Mouse (Mus musculus) hindbrain, embryonic 12.5 days (tissue): ENCODE data around the gene Vps39. TPM values are rescaled to one million over a fixed set of nuclear protein-coding genes. Genes with fewer than 3 reads are reported as not detected.

ENCODE experiments used
- ATAC-seq: fragments of 200-750 bp; cut with Nextera tagmentation; 2 replicates; pipeline ENCODE4 v1.8.0; 2017; ENCODE audit warnings: moderate TSS enrichment; ENCODE audit not compliant: low FRiP score
- H3K27ac ChIP-seq: fragments of 300-500 bp; sonication (generic); 2 replicates; pipeline ENCODE4 v1.5.1; 2016; ENCODE audit warnings: mild to moderate bottlenecking
- H3K27me3 ChIP-seq: fragments of 300-500 bp; sonication (generic); 2 replicates; pipeline ENCODE4 v1.6.1; 2016; ENCODE audit warnings: mild to moderate bottlenecking
- H3K36me3 ChIP-seq: fragments of 300-500 bp; sonication (generic); 2 replicates; pipeline ENCODE4 v1.6.1; 2016; ENCODE audit warnings: mild to moderate bottlenecking
- H3K4me1 ChIP-seq: fragments of 300-500 bp; sonication (generic); 2 replicates; pipeline ENCODE4 v1.6.1; 2016
- H3K4me2 ChIP-seq: fragments of 300-500 bp; sonication (generic); replicated peaks from 2 replicates; pipeline ENCODE4 v1.6.1; 2016; ENCODE audit warnings: mild to moderate bottlenecking
- H3K4me3 ChIP-seq: fragments of 300-500 bp; sonication (generic); 2 replicates; pipeline ENCODE4 v1.5.1; 2016; ENCODE audit warnings: mild to moderate bottlenecking
- H3K9ac ChIP-seq: fragments of 300-500 bp; sonication (generic); 2 replicates; pipeline ENCODE4 v1.6.1; 2016; ENCODE audit warnings: mild to moderate bottlenecking, moderate library complexity
- H3K9me3 ChIP-seq: fragments of 300-500 bp; sonication (generic); replicated peaks from 2 replicates; pipeline ENCODE4 v1.6.1; 2016; ENCODE audit warnings: mild to moderate bottlenecking
- WGBS: fragments of 180-500 bp; shearing (Covaris S2); methylation state at CpG from one replicate; pipeline ENCODE4 v1.1.7; 2016; 5-methylcytosine and 5-hydroxymethylcytosine counted together
- polyA plus RNA-seq: library from polyadenylated mRNA; unstranded; fragments of >200 nt; fragmentation: Nextera tagmentation; extraction: Ambion mirVana; gene quantifications from 2 replicates; pipeline ENCODE4 v1.2.1, GENCODE M21; 2016

Gene Vps39
- polyA plus RNA-seq, 1 experiment from 2014 or later, result 44.0 TPM

- 83% methylated on average over 9 of the region's 9 CpGs for WGBS
- Histone ChIP-seq H3K27me3 (no peaks in the 10 kb centered on the region), H3K9ac (no peak overlapping the region), H3K4me3 (no peak overlapping the region), H3K9me3 (no peaks in the 10 kb centered on the region), H3K4me2 (no peak overlapping the region), H3K27ac (no peak overlapping the region), H3K4me1 (peaks cover 13% of the 10 kb centered on the region), H3K36me3 (peaks cover 60% of the 10 kb centered on the region)
- ATAC-seq, result no peak
These were observed 4.8 kb downstream of the Vps39 start for GRCm38 (mm10) chr2:120348120-120348519.

GRCm38 (mm10) chr2:120341741-120342140 lies 11.2 kb downstream of the Vps39 start:
- ATAC-seq, result no peak
- Histone ChIP-seq H3K9ac (no peak overlapping the region), H3K36me3 (peaks cover 85% of the 10 kb centered on the region), H3K27me3 (no peaks in the 10 kb centered on the region), H3K27ac (no peak overlapping the region), H3K4me3 (no peak overlapping the region), H3K4me1 (no peaks in the 10 kb centered on the region), H3K4me2 (no peak overlapping the region), H3K9me3 (no peaks in the 10 kb centered on the region)
- WGBS, result 100% methylated on average over 1 of the region's 1 CpGs

GRCm38 (mm10) chr2:120337886-120338285 lies 15.1 kb downstream of the Vps39 start:
- no peak overlapping the region for H3K9ac ChIP-seq
- no peaks in the 10 kb centered on the region for H3K27me3 ChIP-seq
- no peaks in the 10 kb centered on the region for H3K9me3 ChIP-seq
- WGBS, result 83% methylated on average over 2 of the region's 2 CpGs
- H3K4me1 ChIP-seq, result no peaks in the 10 kb centered on the region
- no peak for ATAC-seq
- no peak overlapping the region for H3K4me2 ChIP-seq
- no peak overlapping the region for H3K27ac ChIP-seq
- H3K36me3 ChIP-seq, result peaks cover 79% of the 10 kb centered on the region
- H3K4me3 ChIP-seq, result no peak overlapping the region

GRCm38 (mm10) chr2:120331575-120331974 lies 21.4 kb downstream of the Vps39 start:
- Histone ChIP-seq H3K27me3 (no peaks in the 10 kb centered on the region), H3K36me3 (peaks cover 79% of the 10 kb centered on the region), H3K9me3 (no peaks in the 10 kb centered on the region), H3K4me1 (no peaks in the 10 kb centered on the region), H3K4me2 (no peak overlapping the region), H3K9ac (no peak overlapping the region), H3K4me3 (no peak overlapping the region), H3K27ac (no peak overlapping the region)
- WGBS, result 91% methylated on average over 4 of the region's 4 CpGs
- ATAC-seq, result no peak

GRCm38 (mm10) chr2:120315077-120315476 lies 37.9 kb downstream of the Vps39 start:
- no peak overlapping the region for H3K9ac ChIP-seq
- 77% methylated on average over 4 of the region's 4 CpGs for WGBS

GRCm38 (mm10) chr2:120314487-120314886 lies 38.5 kb downstream of the Vps39 start:
- 88% methylated on average over 4 of the region's 4 CpGs for WGBS
- H3K4me1 ChIP-seq, result no peaks in the 10 kb centered on the region
- H3K27me3 ChIP-seq, result no peaks in the 10 kb centered on the region
- ATAC-seq, result no peak
- H3K4me2 ChIP-seq, result no peak overlapping the region
- H3K9me3 ChIP-seq, result no peaks in the 10 kb centered on the region
- no peak overlapping the region for H3K27ac ChIP-seq
- H3K4me3 ChIP-seq, result no peak overlapping the region
- no peak overlapping the region for H3K9ac ChIP-seq
- H3K36me3 ChIP-seq, result peaks cover 35% of the 10 kb centered on the region

More at GRCm38 (mm10) chr2:120315077-120315476, 37.9 kb downstream of the Vps39 start:
- no peaks in the 10 kb centered on the region for H3K4me1 ChIP-seq
- H3K27me3 ChIP-seq, result no peaks in the 10 kb centered on the region
- no peak for ATAC-seq
- H3K4me3 ChIP-seq, result no peak overlapping the region
- H3K4me2 ChIP-seq, result no peak overlapping the region
- peaks cover 38% of the 10 kb centered on the region for H3K36me3 ChIP-seq
- H3K27ac ChIP-seq, result no peak overlapping the region
- no peaks in the 10 kb centered on the region for H3K9me3 ChIP-seq

GRCm38 (mm10) chr2:120313976-120314375 lies 39.0 kb downstream of the Vps39 start, which contains the start of gene Pla2g4f:
Gene Pla2g4f, minus strand, starts transcription at chr2:120314165.
- no peak for ATAC-seq
- Histone ChIP-seq H3K4me3 (no peak within 1 kb of the TSS), H3K4me1 (no peaks in the 10 kb centered on the region), H3K4me2 (no peak within 1 kb of the TSS), H3K27me3 (no peaks in the 10 kb centered on the region), H3K36me3 (peaks cover 29% of the 10 kb centered on the region), H3K9ac (no peak within 1 kb of the TSS), H3K27ac (no peak within 1 kb of the TSS), H3K9me3 (no peaks in the 10 kb centered on the region)
- 71% methylated on average over 3 of the region's 3 CpGs for WGBS

GRCm38 (mm10) chr2:120312276-120312825 lies 40.6 kb downstream of the Vps39 start:
- no peaks in the 10 kb centered on the region for H3K9me3 ChIP-seq
- peaks cover 14% of the 10 kb centered on the region for H3K36me3 ChIP-seq
- no peaks in the 10 kb centered on the region for H3K4me1 ChIP-seq
- ATAC-seq, result no peak
- H3K27me3 ChIP-seq, result no peaks in the 10 kb centered on the region
- 82% methylated on average over 7 of the region's 7 CpGs for WGBS
- no peak overlapping the region for H3K4me2 ChIP-seq
- H3K27ac ChIP-seq, result no peak overlapping the region
- H3K9ac ChIP-seq, result no peak overlapping the region
- no peak overlapping the region for H3K4me3 ChIP-seq

- H3K27me3 ChIP-seq, result no peaks in the 10 kb centered on the region
- H3K4me1 ChIP-seq, result no peaks in the 10 kb centered on the region
- no peaks in the 10 kb centered on the region for H3K36me3 ChIP-seq
- no peaks in the 10 kb centered on the region for H3K9me3 ChIP-seq
- 33% methylated on average over 3 of the region's 3 CpGs for WGBS
- no peak for ATAC-seq
- H3K4me2 ChIP-seq, result no peak overlapping the region
- H3K9ac ChIP-seq, result no peak overlapping the region
- H3K4me3 ChIP-seq, result no peak overlapping the region
- no peak overlapping the region for H3K27ac ChIP-seq
These were observed 48.8 kb downstream of the Vps39 start for GRCm38 (mm10) chr2:120304113-120304512.

- ATAC-seq, result no peak
- Histone ChIP-seq H3K9me3 (no peaks in the 10 kb centered on the region), H3K4me2 (no peak overlapping the region), H3K9ac (no peak overlapping the region), H3K27ac (no peak overlapping the region), H3K4me1 (no peaks in the 10 kb centered on the region), H3K36me3 (no peaks in the 10 kb centered on the region), H3K27me3 (no peaks in the 10 kb centered on the region), H3K4me3 (no peak overlapping the region)
- WGBS, result 91% methylated on average over 6 of the region's 6 CpGs
These were observed 51.9 kb downstream of the Vps39 start for GRCm38 (mm10) chr2:120301076-120301475.

GRCm38 (mm10) chr2:120299866-120300265 lies 53.1 kb downstream of the Vps39 start:
- Histone ChIP-seq H3K4me3 (no peak overlapping the region), H3K27ac (no peak overlapping the region), H3K9me3 (no peaks in the 10 kb centered on the region), H3K4me2 (no peak overlapping the region), H3K36me3 (no peaks in the 10 kb centered on the region), H3K27me3 (no peaks in the 10 kb centered on the region), H3K9ac (no peak overlapping the region), H3K4me1 (no peaks in the 10 kb centered on the region)
- 87% methylated on average over 4 of the region's 4 CpGs for WGBS
- ATAC-seq, result no peak

- 6% methylated on average over 2 of the region's 2 CpGs for WGBS
- H3K9ac ChIP-seq, result no peak overlapping the region
- no peaks in the 10 kb centered on the region for H3K4me1 ChIP-seq
- no peaks in the 10 kb centered on the region for H3K36me3 ChIP-seq
- no peaks in the 10 kb centered on the region for H3K27me3 ChIP-seq
- no peaks in the 10 kb centered on the region for H3K9me3 ChIP-seq
- no peak overlapping the region for H3K4me3 ChIP-seq
- H3K4me2 ChIP-seq, result no peak overlapping the region
- ATAC-seq, result no peak
- H3K27ac ChIP-seq, result no peak overlapping the region
These were observed 56.8 kb downstream of the Vps39 start for GRCm38 (mm10) chr2:120296160-120296559.

GRCm38 (mm10) chr2:120291471-120292078 lies 61.4 kb downstream of the Vps39 start:
- WGBS, result 85% methylated on average over 8 of the region's 9 CpGs

More at GRCm38 (mm10) chr2:120291471-120292078, 61.4 kb downstream of the Vps39 start:
- Histone ChIP-seq H3K27ac (no peak overlapping the region), H3K9me3 (no peaks in the 10 kb centered on the region), H3K36me3 (no peaks in the 10 kb centered on the region), H3K9ac (no peak overlapping the region), H3K4me3 (no peak overlapping the region), H3K4me1 (no peaks in the 10 kb centered on the region), H3K4me2 (no peak overlapping the region), H3K27me3 (no peaks in the 10 kb centered on the region)
- ATAC-seq, result no peak
